In the genomic region with DNA sequence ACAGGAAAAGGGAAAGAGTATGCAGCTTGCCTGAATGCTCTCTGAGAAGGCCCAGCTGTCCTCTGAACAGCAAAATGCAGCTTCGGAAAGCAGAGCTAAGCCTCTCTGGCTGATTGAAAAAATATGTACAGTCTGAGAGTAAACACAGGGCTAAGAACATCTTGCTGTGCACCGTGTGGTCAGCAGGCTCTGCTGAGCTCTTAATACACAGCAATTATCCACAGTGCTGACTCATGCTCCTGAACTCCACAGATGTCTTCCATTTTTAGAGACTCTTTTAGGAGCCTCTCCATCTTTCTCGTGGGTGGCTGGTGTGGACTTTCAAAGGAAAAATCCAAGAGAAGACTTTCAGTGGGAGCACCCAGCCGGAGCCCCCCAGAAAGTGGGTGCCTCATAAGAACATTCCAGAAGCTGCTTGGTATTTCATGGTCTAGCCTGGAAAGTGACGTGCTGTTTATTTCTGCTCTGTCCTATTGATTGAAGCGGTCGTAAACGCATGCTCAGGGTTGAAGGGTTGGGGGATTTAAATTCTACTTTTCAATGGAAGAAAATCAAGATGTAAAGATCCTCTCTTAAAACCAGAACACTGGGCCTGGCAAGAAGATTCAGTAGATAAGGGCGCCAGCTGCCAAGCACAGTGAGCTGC, we compare ENCODE assay signal across 11 mouse cellular contexts.
DNase-seq lines count a peak whose midpoint lies in the region; ATAC-seq and TF ChIP-seq lines count a peak whose summit lies in the region.
"Had no signal": no experiment of that assay in that cellular context is flagged by ENCODE, and none has a peak within 500 bp of the region (broad histone marks: within the 10 kb centered on the region; RNA-seq: fewer than 3 reads in every experiment).

No protein-coding gene starts in this region.

- TF ChIP-seq EP300 in heart, adult 2 months (IDR thresholded peaks at IDR 0.05; ENCODE audit: insufficient read depth, low read depth, low read length) = no peak

- H3K36me3 ChIP-seq in heart, embryonic 16.5 days (ENCODE audit: control insufficient read depth, insufficient read depth) = no peaks in the 10 kb centered on the region
- H3K36me3 ChIP-seq in heart, adult 2 months (ENCODE audit: control insufficient read depth, insufficient read depth, low read length) = no peaks in the 10 kb centered on the region
- no peaks in the 10 kb centered on the region for H3K36me3 ChIP-seq in limb, embryonic 13.5 days
- H3K36me3 ChIP-seq: hindbrain, embryonic 15.5 days; neural tube, embryonic 12.5 days had no signal

- intact Hi-C loops in heart, adult 2 months (cut with DNase I) = no loop called here

- H3K27me3 ChIP-seq in heart, embryonic 16.5 days (ENCODE audit: control insufficient read depth, insufficient read depth, low read length) = no peaks in the 10 kb centered on the region
- H3K27me3 ChIP-seq in heart, adult 2 months (ENCODE audit: control insufficient read depth, insufficient read depth, low read length) = no peaks in the 10 kb centered on the region
- H3K27me3 ChIP-seq in limb, embryonic 13.5 days = no peaks in the 10 kb centered on the region
- H3K27me3 ChIP-seq: CH12.LX; hindbrain, embryonic 15.5 days; neural tube, embryonic 12.5 days had no signal

- TF ChIP-seq CTCF in heart, adult 2 months (IDR thresholded peaks at IDR 0.05) = no peak

- no peaks in the 10 kb centered on the region for H3K9me3 ChIP-seq in heart, embryonic 16.5 days (replicated peaks; ENCODE audit: control insufficient read depth, low read length)
- H3K9me3 ChIP-seq in limb, embryonic 13.5 days = no peaks in the 10 kb centered on the region
- H3K9me3 ChIP-seq: hindbrain, embryonic 15.5 days; neural tube, embryonic 12.5 days had no signal

- H3K4me3 ChIP-seq in heart, embryonic 16.5 days (ENCODE audit: low read length) = no peak overlapping the region
- no peak overlapping the region for H3K4me3 ChIP-seq in heart, adult 2 months
- no peak overlapping the region for H3K4me3 ChIP-seq in limb, embryonic 13.5 days
- H3K4me3 ChIP-seq: hindbrain, embryonic 15.5 days; neural tube, embryonic 12.5 days had no signal

- H3K79me2 ChIP-seq in heart, adult 2 months (replicated peaks; ENCODE audit: control insufficient read depth, insufficient read depth, low read length) = no peaks in the 10 kb centered on the region

- TF ChIP-seq POLR2A in heart, adult 2 months (IDR thresholded peaks at IDR 0.05; ENCODE audit: insufficient read depth, low read depth, low read length) = no peak

- H3K27ac ChIP-seq in heart, embryonic 16.5 days (ENCODE audit: low read length) = no peak overlapping the region
- H3K27ac ChIP-seq in heart, adult 2 months = no peak overlapping the region
- H3K27ac ChIP-seq in limb, embryonic 13.5 days = peak overlapping the region; percentile 28
- H3K27ac ChIP-seq: hindbrain, embryonic 15.5 days; neural tube, embryonic 12.5 days had no signal

- DNase-seq in heart, adult 2 months = no peak
- peak; percentile 22 for DNase-seq in urinary bladder, postnatal 14 days (ENCODE audit: low spot score)
- no peak for DNase-seq in urinary bladder, adult 2 months (ENCODE audit: low spot score)
- DNase-seq in cerebellum, postnatal 10 days = no peak
- DNase-seq in gastrocnemius, adult 8-10 months (ENCODE audit: low spot score in 2 of 2) = no peak

- H3K4me1 ChIP-seq in heart, embryonic 16.5 days (ENCODE audit: control insufficient read depth, insufficient read depth, low read length) = no peaks in the 10 kb centered on the region
- H3K4me1 ChIP-seq in heart, adult 2 months (ENCODE audit: control insufficient read depth, insufficient read depth, low read length) = no peaks in the 10 kb centered on the region
- H3K4me1 ChIP-seq in limb, embryonic 13.5 days = peaks cover 34% of the 10 kb centered on the region
- H3K4me1 ChIP-seq: neural tube, embryonic 12.5 days had no signal

- ATAC-seq in heart, embryonic 16.5 days (replicated peaks; ENCODE audit: extremely low read depth, insufficient read depth, low FRiP score) = peak; percentile 49; the same call in 1 of the 2 replicates
- peak; percentile 81 for ATAC-seq in limb, embryonic 13.5 days (ENCODE audit: low FRiP score, low read depth)
- no peak for ATAC-seq in CD4-positive, CD25-positive, alpha-beta regulatory T cell, adult 4 months

- no peak overlapping the region for H3K4me2 ChIP-seq in heart, embryonic 16.5 days (ENCODE audit: low read depth, low read length)
- H3K4me2 ChIP-seq in limb, embryonic 13.5 days (replicated peaks) = no peak overlapping the region
- H3K4me2 ChIP-seq: hindbrain, embryonic 15.5 days; neural tube, embryonic 12.5 days had no signal

- H3K9ac ChIP-seq in heart, embryonic 16.5 days (ENCODE audit: low read length) = no peak overlapping the region
- no peak overlapping the region for H3K9ac ChIP-seq in heart, adult 2 months (ENCODE audit: low read depth, low read length)
- H3K9ac ChIP-seq in limb, embryonic 13.5 days = no peak overlapping the region
- H3K9ac ChIP-seq: hindbrain, embryonic 15.5 days; neural tube, embryonic 12.5 days had no signal

- WGBS in heart, embryonic 16.5 days = 63% methylated on average over 9 of the region's 9 CpGs
- 71% methylated on average over 9 of the region's 9 CpGs for WGBS in heart, adult 2 months
- WGBS in limb, embryonic 13.5 days = 37% methylated on average over 9 of the region's 9 CpGs
